Mouse (Mus musculus): ENCODE results near the gene Prdx2. TPM values are rescaled to one million over a fixed set of nuclear protein-coding genes. Genes with fewer than 3 reads are reported as not detected.

Prdx2 gene
- total RNA-seq, 1 experiment from 2014 or later, result 631 TPM

- ATAC-seq (replicated peaks; ENCODE audit: low read depth, poor library complexity, severe bottlenecking), result no peak
Observed at GRCm38 (mm10) chr8:84946528-84947240, 22.7 kb upstream of the Prdx2 start, which contains the start of gene Rtbdn. Rtbdn (plus strand) TSS chr8:84946991.

- ATAC-seq (replicated peaks; ENCODE audit: low read depth, poor library complexity, severe bottlenecking), result peak; percentile 70
Observed at GRCm38 (mm10) chr8:84947241-84947545, 22.2 kb upstream of the Prdx2 start.

GRCm38 (mm10) chr8:84949753-84950152 lies 19.6 kb upstream of the Prdx2 start:
- no peak for ATAC-seq (replicated peaks; ENCODE audit: low read depth, poor library complexity, severe bottlenecking)

GRCm38 (mm10) chr8:84952612-84953255 lies 16.7 kb upstream of the Prdx2 start:
- peak; percentile 73 for ATAC-seq (replicated peaks; ENCODE audit: low read depth, poor library complexity, severe bottlenecking)

- ATAC-seq (replicated peaks; ENCODE audit: low read depth, poor library complexity, severe bottlenecking), result peak; percentile 65
Observed at GRCm38 (mm10) chr8:84956768-84957167, 12.6 kb upstream of the Prdx2 start.

GRCm38 (mm10) chr8:84959811-84960210 lies 9.6 kb upstream of the Prdx2 start:
- ATAC-seq (replicated peaks; ENCODE audit: low read depth, poor library complexity, severe bottlenecking), result no peak

- no peak for ATAC-seq (replicated peaks; ENCODE audit: low read depth, poor library complexity, severe bottlenecking)
Observed at GRCm38 (mm10) chr8:84963952-84964351, 5.4 kb upstream of the Prdx2 start.

GRCm38 (mm10) chr8:84965731-84966291 lies 3.6 kb upstream of the Prdx2 start:
- ATAC-seq (replicated peaks; ENCODE audit: low read depth, poor library complexity, severe bottlenecking), result peak; percentile 86

GRCm38 (mm10) chr8:84966603-84967002 lies 2.8 kb upstream of the Prdx2 start:
- ATAC-seq (replicated peaks; ENCODE audit: low read depth, poor library complexity, severe bottlenecking), result no peak

GRCm38 (mm10) chr8:84967532-84968304 lies 1.7 kb upstream of the Prdx2 start:
- no peak for ATAC-seq (replicated peaks; ENCODE audit: low read depth, poor library complexity, severe bottlenecking)

- ATAC-seq (replicated peaks; ENCODE audit: low read depth, poor library complexity, severe bottlenecking), result no peak
Observed at GRCm38 (mm10) chr8:84968650-84969049, 737 bp upstream of the Prdx2 start.

GRCm38 (mm10) chr8:84970135-84970790 lies 876 bp downstream of the Prdx2 start:
- no peak for ATAC-seq (replicated peaks; ENCODE audit: low read depth, poor library complexity, severe bottlenecking)

- no peak for ATAC-seq (replicated peaks; ENCODE audit: low read depth, poor library complexity, severe bottlenecking)
Observed at GRCm38 (mm10) chr8:84970913-84971312, 1.5 kb downstream of the Prdx2 start.

GRCm38 (mm10) chr8:84973079-84973478 lies 3.7 kb downstream of the Prdx2 start:
- no peak for ATAC-seq (replicated peaks; ENCODE audit: low read depth, poor library complexity, severe bottlenecking)

- ATAC-seq (replicated peaks; ENCODE audit: low read depth, poor library complexity, severe bottlenecking), result peak; percentile 15; the same call in 1 of the 2 replicates
Observed at GRCm38 (mm10) chr8:84973803-84974542, 4.6 kb downstream of the Prdx2 start.

- no peak for ATAC-seq (replicated peaks; ENCODE audit: low read depth, poor library complexity, severe bottlenecking)
Observed at GRCm38 (mm10) chr8:84974543-84975142, 5.3 kb downstream of the Prdx2 start.

- no peak for ATAC-seq (replicated peaks; ENCODE audit: low read depth, poor library complexity, severe bottlenecking)
Observed at GRCm38 (mm10) chr8:84975434-84975833, 6.0 kb downstream of the Prdx2 start.

GRCm38 (mm10) chr8:84976031-84976762 lies 6.8 kb downstream of the Prdx2 start:
- ATAC-seq (replicated peaks; ENCODE audit: low read depth, poor library complexity, severe bottlenecking), result peak; percentile 30

Data from common myeloid progenitor, adult 5-6 weeks (primary cell).